Mouse (Mus musculus) adrenal gland (tissue): Measurements from ENCODE around the gene Tmem235.

Experiments
- intact Hi-C: fragments of 180-260 bp; cut with DNase I; formaldehyde crosslinking; loops from one replicate; pipeline ENCODE4 v1.15.1; 2025

Tmem235 gene

GRCm38 (mm10) chr11:117863174-117863856, 2.8 kb downstream of the Tmem235 start:
- intact Hi-C loops = no loop called here

GRCm38 (mm10) chr11:117864805-117865204, 4.3 kb downstream of the Tmem235 start:
- intact Hi-C loops = no loop called here

- intact Hi-C loops = no loop called here
Measured at GRCm38 (mm10) chr11:117865988-117866387, 5.4 kb downstream of the Tmem235 start.

GRCm38 (mm10) chr11:117870688-117871365, 10.3 kb downstream of the Tmem235 start:
- intact Hi-C loops = loop anchor here (2.0 to 10.0 kb wide), 5 partner anchors 41 to 344 kb away; partner anchors contain the start of gene Socs3

- intact Hi-C loops = loop anchor here (2.0 to 10.0 kb wide), 5 partner anchors 41 to 343 kb away; partner anchors contain the start of gene Socs3
Measured at GRCm38 (mm10) chr11:117871376-117871775, 10.8 kb downstream of the Tmem235 start.

GRCm38 (mm10) chr11:117871911-117872584, 11.5 kb downstream of the Tmem235 start:
- intact Hi-C loops = loop anchor here (2.0 to 10.0 kb wide), 5 partner anchors 40 to 343 kb away; partner anchors contain the start of gene Socs3

GRCm38 (mm10) chr11:117872861-117873608, 12.5 kb downstream of the Tmem235 start, which contains the start of gene Tha1:
Tha1 (minus strand) TSS chr11:117873481.
- intact Hi-C loops = loop anchor here (5.0 to 10.0 kb wide), 4 partner anchors 39 to 342 kb away; partner anchors contain the start of gene Socs3

- intact Hi-C loops = loop anchor here (5.0 to 10.0 kb wide), 4 partner anchors 38 to 340 kb away; partner anchors contain the start of gene Socs3
Measured at GRCm38 (mm10) chr11:117874419-117874818, 13.9 kb downstream of the Tmem235 start.

- intact Hi-C loops = loop anchor here (10.0 kb wide), 1 partner anchor 339 kb away; no protein-coding TSS in a partner anchor
Measured at GRCm38 (mm10) chr11:117875681-117876080, 15.1 kb downstream of the Tmem235 start.

- intact Hi-C loops = loop anchor here (10.0 kb wide), 1 partner anchor 337 kb away; no protein-coding TSS in a partner anchor
Measured at GRCm38 (mm10) chr11:117877917-117878745, 17.6 kb downstream of the Tmem235 start.

- intact Hi-C loops = loop anchor here (10.0 kb wide), 1 partner anchor 336 kb away; no protein-coding TSS in a partner anchor
Measured at GRCm38 (mm10) chr11:117878892-117879291, 18.3 kb downstream of the Tmem235 start.

- intact Hi-C loops = loop anchor here (10.0 kb wide), 1 partner anchor 335 kb away; no protein-coding TSS in a partner anchor
Measured at GRCm38 (mm10) chr11:117879676-117880075, 19.1 kb downstream of the Tmem235 start.

GRCm38 (mm10) chr11:117880336-117880976, 19.9 kb downstream of the Tmem235 start:
- intact Hi-C loops = no loop called here

GRCm38 (mm10) chr11:117880977-117881358, 20.4 kb downstream of the Tmem235 start:
- intact Hi-C loops = no loop called here

GRCm38 (mm10) chr11:117881787-117882186, 21.2 kb downstream of the Tmem235 start:
- intact Hi-C loops = no loop called here

- intact Hi-C loops = no loop called here
Measured at GRCm38 (mm10) chr11:117882208-117882607, 21.7 kb downstream of the Tmem235 start.

- intact Hi-C loops = no loop called here
Measured at GRCm38 (mm10) chr11:117886000-117886399, 25.4 kb downstream of the Tmem235 start.

GRCm38 (mm10) chr11:117888168-117888852, 27.8 kb downstream of the Tmem235 start:
- intact Hi-C loops = no loop called here
